Mouse (Mus musculus) forebrain, embryonic 16.5 days (tissue): ENCODE measurements around the gene Allc. TPM values are rescaled to one million over a fixed set of nuclear protein-coding genes. Genes with fewer than 3 reads are reported as not detected.

Experiments used
- ATAC-seq: fragments of 200-750 bp; cut with Nextera tagmentation; 2 replicates; pipeline ENCODE4 v1.8.0; 2017; ENCODE audit warnings: mild to moderate bottlenecking, moderate library complexity
- H3K27ac ChIP-seq: fragments of 300-500 bp; sonication (generic); 2 replicates; pipeline ENCODE4 v1.5.1; 2014; ENCODE audit warnings: low read length, control low read depth
- H3K27me3 ChIP-seq: fragments of 300-500 bp; sonication (generic); replicated peaks from 2 replicates; pipeline ENCODE4 v1.6.1; 2014; ENCODE audit warnings: low read length; ENCODE audit not compliant: control insufficient read depth, insufficient read depth
- H3K36me3 ChIP-seq: fragments of 300-500 bp; sonication (generic); 2 replicates; pipeline ENCODE4 v1.6.1; 2014; ENCODE audit not compliant: control insufficient read depth, insufficient read depth
- H3K4me1 ChIP-seq: fragments of 300-500 bp; sonication (generic); replicated peaks from 2 replicates; pipeline ENCODE4 v1.6.1; 2014; ENCODE audit warnings: low read length; ENCODE audit not compliant: control insufficient read depth, insufficient read depth
- H3K4me2 ChIP-seq: fragments of 300-500 bp; sonication (generic); 2 replicates; pipeline ENCODE4 v1.6.1; 2014; ENCODE audit warnings: mild to moderate bottlenecking, low read length, control low read depth
- H3K4me3 ChIP-seq: fragments of 300-500 bp; sonication (generic); replicated peaks from 2 replicates; pipeline ENCODE4 v1.5.1; 2014; ENCODE audit warnings: mild to moderate bottlenecking, low read length, control low read depth
- H3K9ac ChIP-seq: fragments of 300-500 bp; sonication (generic); replicated peaks from 2 replicates; pipeline ENCODE4 v1.6.1; 2014; ENCODE audit warnings: low read depth, low read length, control low read depth
- H3K9me3 ChIP-seq: fragments of 300-500 bp; sonication (generic); 2 replicates; pipeline ENCODE4 v1.6.1; 2016; ENCODE audit warnings: low read length; ENCODE audit not compliant: control insufficient read depth
- WGBS: fragments of 180-500 bp; shearing (Covaris S2); extraction: QIAGEN DNeasy Blood & Tissue Kit; methylation state at CpG from one replicate; pipeline ENCODE4 v1.1.7; 2014; 5-methylcytosine and 5-hydroxymethylcytosine counted together
- polyA plus RNA-seq: library from polyadenylated mRNA; unstranded; fragments of >200 nt; fragmentation: Nextera tagmentation; extraction: Ambion mirVana; gene quantifications from 2 replicates; pipeline ENCODE4 v1.2.1, GENCODE M21; 2015

Allc gene
- polyA plus RNA-seq, 1 experiment from 2014 or later: 0.15 TPM

DNA sequence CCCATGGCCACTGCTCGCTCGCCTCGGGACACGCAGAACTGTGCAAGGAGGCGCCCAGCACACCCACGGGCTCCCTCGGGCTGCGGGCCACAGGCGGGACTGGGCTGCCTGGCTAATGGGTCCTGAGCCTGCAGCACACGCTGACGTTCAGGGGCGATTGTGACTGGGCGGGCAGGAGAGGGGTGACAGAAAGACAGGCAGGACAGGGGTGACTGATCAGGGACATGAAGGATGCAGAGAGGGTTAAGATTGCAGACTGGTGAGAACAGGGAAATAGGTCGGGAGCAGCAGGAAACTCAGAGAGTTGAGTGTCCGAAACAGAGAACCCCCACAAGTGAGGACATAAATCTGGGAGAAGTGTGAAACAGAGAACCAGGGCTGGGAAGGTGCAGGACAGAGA is 30.0 kb downstream of the Allc start, which contains the start of gene Dcdc2c:
Gene Dcdc2c, minus strand, starts transcription at position 101 of the 400 bp plus-strand sequence.
- Histone ChIP-seq H3K9me3 (no peaks in the 10 kb centered on the region), H3K27ac (no peak within 1 kb of the TSS), H3K4me2 (no peak within 1 kb of the TSS), H3K36me3 (no peaks in the 10 kb centered on the region), H3K4me3 (no peak within 1 kb of the TSS), H3K27me3 (no peaks in the 10 kb centered on the region), H3K9ac (no peak within 1 kb of the TSS), H3K4me1 (no peaks in the 10 kb centered on the region)
- 84% methylated on average over 15 of the region's 15 CpGs for WGBS
- no peak for ATAC-seq

DNA sequence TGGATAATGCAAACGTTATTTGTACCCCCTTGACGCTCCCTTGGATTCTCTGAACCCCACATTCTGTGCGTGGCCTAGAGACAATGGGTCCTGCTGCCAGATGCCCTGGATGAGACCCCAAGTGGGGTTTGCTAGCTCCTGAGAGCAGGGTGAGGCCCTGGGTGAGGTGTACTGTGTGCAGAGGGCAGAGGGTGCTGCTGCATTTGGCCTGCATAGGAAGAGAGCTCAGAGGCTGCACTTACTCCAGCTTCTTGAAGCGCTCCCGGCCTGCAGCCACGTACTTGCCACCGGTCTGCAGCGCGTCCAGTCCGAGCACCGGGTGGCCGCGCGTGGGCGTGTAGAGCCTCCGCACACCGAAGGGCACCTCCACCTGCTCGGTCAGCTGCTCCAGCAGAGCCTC is 30.5 kb downstream of the Allc start:
- ATAC-seq: no peak
- no peak overlapping the region for H3K4me3 ChIP-seq
- no peaks in the 10 kb centered on the region for H3K27me3 ChIP-seq
- WGBS: 75% methylated on average over 18 of the region's 18 CpGs
- H3K9me3 ChIP-seq: no peaks in the 10 kb centered on the region
- no peaks in the 10 kb centered on the region for H3K4me1 ChIP-seq
- H3K27ac ChIP-seq: no peak overlapping the region
- H3K9ac ChIP-seq: no peak overlapping the region
- no peaks in the 10 kb centered on the region for H3K36me3 ChIP-seq
- no peak overlapping the region for H3K4me2 ChIP-seq

DNA sequence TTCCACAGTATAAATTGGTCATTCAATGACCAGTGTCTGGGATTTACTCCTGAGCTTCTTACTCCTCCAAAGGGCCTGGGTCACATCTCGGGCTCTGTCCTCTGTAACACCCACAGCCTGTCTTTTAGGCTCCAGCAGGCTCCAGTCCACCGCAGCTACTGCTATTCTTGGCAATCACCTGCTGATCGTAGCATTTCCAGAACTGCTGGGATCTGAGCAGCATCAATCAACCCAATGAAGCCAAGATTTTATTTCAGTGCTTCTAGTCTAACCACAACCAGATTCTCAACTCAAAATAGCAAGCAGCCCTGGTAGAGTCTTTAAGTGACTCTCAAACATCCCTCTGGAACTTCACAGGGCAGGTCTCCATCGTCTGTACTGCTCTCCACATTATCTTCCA is 33.4 kb downstream of the Allc start:
- H3K4me2 ChIP-seq: no peak overlapping the region
- no peak overlapping the region for H3K4me3 ChIP-seq
- H3K4me1 ChIP-seq: no peaks in the 10 kb centered on the region
- WGBS: 65% methylated on average over 4 of the region's 4 CpGs
- no peaks in the 10 kb centered on the region for H3K36me3 ChIP-seq
- ATAC-seq: no peak
- no peak overlapping the region for H3K27ac ChIP-seq
- H3K9me3 ChIP-seq: no peaks in the 10 kb centered on the region
- no peaks in the 10 kb centered on the region for H3K27me3 ChIP-seq
- H3K9ac ChIP-seq: no peak overlapping the region

DNA sequence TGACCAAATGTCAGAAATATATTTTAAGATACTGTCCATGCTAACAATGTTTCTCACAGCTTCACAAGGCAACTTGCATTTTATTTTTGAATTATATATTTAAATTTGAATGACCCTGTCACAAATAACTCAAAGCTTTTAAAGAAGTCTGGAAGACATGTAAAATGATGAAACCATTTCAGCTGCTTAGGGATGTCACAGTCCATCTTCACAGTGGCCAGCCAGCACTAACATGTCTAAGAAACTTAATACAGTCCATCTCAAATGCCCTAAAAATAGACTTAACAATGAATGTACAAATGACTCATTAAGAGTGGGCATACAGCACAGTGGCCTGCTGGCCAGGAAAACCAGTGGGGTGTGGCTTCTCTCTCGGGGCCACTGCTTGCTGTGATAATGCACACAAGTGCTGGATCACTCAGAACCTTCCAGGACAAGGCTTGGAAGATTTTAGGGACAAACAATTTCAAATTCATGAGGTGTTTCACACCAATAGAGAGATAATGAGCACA is 68.0 kb downstream of the Allc start:
- no peak for ATAC-seq
- Histone ChIP-seq H3K4me3 (no peak overlapping the region), H3K27ac (no peak overlapping the region), H3K36me3 (no peaks in the 10 kb centered on the region), H3K9ac (no peak overlapping the region), H3K4me2 (no peak overlapping the region), H3K27me3 (no peaks in the 10 kb centered on the region), H3K4me1 (no peaks in the 10 kb centered on the region), H3K9me3 (0 out of 2 replicates have a peak, but pooled peaks cover 3% of the 10 kb centered on the region)
- 61% methylated on average over 1 of the region's 1 CpGs for WGBS

DNA sequence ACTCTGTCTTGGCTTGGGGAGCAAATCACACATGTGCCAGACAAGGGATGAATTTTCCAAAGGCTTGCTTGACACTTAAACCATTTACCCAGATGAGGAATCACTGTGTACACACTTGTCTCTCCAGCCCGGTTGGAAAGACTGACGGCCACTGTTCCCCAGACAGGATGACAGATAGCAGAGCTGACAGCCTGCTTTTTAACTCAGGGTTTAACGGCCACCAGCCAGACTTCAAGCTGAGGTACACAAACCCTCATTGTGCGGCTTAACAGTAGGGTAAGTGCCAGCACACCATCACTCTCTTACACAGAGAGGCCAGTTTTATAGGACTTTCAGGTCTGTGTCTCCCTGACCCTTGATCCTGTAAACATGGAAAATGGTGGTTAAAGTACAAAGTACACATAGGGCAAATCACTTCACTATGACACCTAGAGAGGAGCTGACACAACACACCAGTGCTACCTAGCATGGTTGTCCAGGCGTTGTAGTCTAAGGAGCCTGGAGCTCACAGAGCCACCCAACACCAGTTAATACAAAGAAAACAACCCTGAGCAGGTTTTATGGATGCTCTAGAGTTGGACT is 72.5 kb downstream of the Allc start:
- ATAC-seq: no peak
- H3K27me3 ChIP-seq: no peaks in the 10 kb centered on the region
- no peak overlapping the region for H3K9ac ChIP-seq
- H3K27ac ChIP-seq: no peak overlapping the region
- no peaks in the 10 kb centered on the region for H3K4me1 ChIP-seq
- no peak overlapping the region for H3K4me3 ChIP-seq
- WGBS: 53% methylated on average over 5 of the region's 5 CpGs
- H3K4me2 ChIP-seq: no peak overlapping the region
- 0 out of 2 replicates have a peak, but pooled peaks cover 3% of the 10 kb centered on the region for H3K9me3 ChIP-seq
- H3K36me3 ChIP-seq: no peaks in the 10 kb centered on the region

Other genes starting within 250 kb of the Allc start
- not detected in 2 replicates for gene Dcdc2c, start 30.1 kb downstream of the Allc start, polyA plus RNA-seq
- gene Colec11, start 40.9 kb upstream of the Allc start, polyA plus RNA-seq: 0.34 and 0.60 TPM in 2 replicates
- 419 and 461 TPM in 2 replicates for gene Rps7, start 53.4 kb upstream of the Allc start, polyA plus RNA-seq
- gene Rnaseh1, start 67.1 kb upstream of the Allc start, polyA plus RNA-seq: 27.9 and 30.6 TPM in 2 replicates
- 40.4 and 44.3 TPM in 2 replicates for gene Adi1, start 92.7 kb upstream of the Allc start, polyA plus RNA-seq
- gene Trappc12, start 167.9 kb upstream of the Allc start, polyA plus RNA-seq: 47.0 and 50.0 TPM in 2 replicates
- gene Eipr1, start 169.3 kb upstream of the Allc start, polyA plus RNA-seq: 75.9 and 79.3 TPM in 2 replicates